Mouse (Mus musculus): Measurements from ENCODE around the gene Bst2.
"Not testable (repeated sequence)": the region's sequence is repeated elsewhere in the genome, so short reads cannot be mapped to it uniquely, and the experiment has no call there.

Bst2 gene

DNA sequence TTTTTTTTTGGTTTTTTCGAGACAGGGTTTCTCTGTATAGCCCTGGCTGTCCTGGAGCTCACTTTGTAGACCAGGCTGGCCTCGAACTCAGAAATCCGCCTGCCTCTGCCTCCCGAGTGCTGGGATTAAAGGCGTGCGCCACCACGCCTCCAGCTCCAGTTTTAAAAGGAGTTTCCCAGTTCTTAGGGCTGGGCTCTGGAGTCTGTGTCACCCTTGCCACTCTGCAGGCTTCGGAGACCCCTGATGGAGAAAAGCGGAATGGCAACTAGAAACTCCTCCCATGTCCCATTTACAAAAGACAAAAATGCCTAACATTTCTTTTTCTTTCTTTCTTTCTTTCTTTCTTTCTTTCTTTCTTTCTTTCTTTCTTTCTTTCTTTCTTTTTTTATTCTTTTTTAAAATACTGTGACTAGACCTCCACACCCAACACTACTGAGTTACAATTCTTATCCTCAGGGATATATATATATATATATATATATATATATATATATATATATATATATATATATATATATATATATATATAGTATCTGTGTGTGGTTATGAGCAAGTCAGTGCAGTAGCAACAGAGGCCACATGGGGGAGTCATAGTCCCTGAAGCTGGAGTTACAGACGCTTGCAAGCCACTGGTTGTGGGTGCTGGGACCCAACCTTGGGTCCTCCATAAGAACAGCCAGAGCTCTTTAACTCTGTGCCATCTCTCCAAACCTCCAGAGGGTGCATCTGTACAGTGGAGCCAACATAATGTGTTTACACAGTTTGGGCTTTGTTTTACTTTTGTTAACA is 18.0 kb downstream of the Bst2 start:
- in situ Hi-C loops (cut with MboI, MseI) = not testable (repeated sequence)

- in situ Hi-C loops (cut with MboI, MseI) = no loop called here
Observed at GRCm38 (mm10) chr8:71516786-71517185, 20.5 kb downstream of the Bst2 start.

- in situ Hi-C loops (cut with MboI, MseI) = no loop called here
Observed at GRCm38 (mm10) chr8:71515043-71515442, 22.2 kb downstream of the Bst2 start.

DNA sequence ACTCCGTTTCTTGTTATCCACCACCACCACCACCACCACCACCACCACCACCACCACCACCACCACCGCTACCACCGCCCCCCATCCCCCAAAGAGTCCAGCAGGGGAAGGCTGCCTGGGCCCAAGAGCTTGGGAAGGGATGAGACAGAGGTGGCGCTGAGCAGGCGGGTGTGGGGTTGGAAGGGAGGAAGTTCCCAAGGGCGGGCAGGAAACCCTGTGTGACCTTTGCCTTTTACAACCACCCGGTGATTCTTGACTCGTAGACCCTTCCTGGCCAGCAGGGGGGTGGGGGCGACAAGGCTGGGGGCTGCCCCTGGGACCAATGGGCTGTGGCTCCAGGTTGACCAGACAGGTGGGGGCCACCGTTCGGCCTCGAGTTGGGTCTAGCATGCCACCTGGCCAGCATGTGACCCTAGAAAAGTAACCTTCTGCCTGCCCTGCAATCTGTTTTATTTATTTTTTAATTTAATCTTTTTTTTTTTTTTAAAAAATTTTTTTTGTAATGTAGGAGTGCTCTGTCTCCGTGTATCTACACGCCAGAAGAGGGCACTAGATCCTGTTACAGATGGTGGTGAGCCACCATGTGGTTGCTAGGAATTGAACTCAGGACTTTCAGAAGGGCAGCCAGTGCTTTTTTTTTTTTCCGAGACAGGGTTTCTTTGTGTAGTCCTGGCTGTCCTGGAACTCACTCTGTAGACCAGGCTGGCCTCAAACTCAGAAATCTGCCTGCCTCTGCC is 24.1 kb downstream of the Bst2 start:
- in situ Hi-C loops (cut with MboI, MseI) = no loop called here

- in situ Hi-C loops (cut with MboI, MseI) = no loop called here
Observed at GRCm38 (mm10) chr8:71511644-71512043, 25.6 kb downstream of the Bst2 start, which contains the start of gene Plvap. TSS of gene Plvap (minus strand) at chr8:71511752.

GRCm38 (mm10) chr8:71509316-71509715 is 27.9 kb downstream of the Bst2 start:
- in situ Hi-C loops (cut with MboI, MseI) = no loop called here

DNA sequence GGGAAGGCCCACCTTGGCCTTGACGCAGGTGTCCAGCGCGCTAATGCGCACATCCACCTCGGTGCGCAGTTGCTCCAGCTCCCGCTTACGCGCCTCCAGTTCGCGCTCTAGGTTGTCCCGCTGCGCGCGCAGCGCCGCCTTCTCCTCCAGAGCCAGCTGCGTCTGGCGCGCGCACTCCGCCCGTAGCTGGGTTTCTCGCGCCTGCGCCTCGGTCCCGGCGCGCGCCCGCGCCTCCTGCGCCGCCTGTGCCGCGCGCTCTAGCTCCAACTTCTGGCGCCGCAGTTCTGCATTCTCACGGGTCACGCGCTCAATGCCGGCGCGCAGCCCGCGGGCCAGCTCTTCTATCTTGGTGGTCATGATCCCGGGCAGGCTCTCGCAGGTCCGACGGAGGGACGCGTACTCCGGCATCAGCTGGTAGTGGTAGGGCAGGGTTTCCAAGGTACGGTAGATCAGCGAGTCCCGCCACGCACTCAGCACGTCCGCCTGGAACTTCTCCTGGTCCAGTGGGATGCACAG is 29.6 kb downstream of the Bst2 start:
- in situ Hi-C loops (cut with MboI, MseI) = no loop called here

DNA sequence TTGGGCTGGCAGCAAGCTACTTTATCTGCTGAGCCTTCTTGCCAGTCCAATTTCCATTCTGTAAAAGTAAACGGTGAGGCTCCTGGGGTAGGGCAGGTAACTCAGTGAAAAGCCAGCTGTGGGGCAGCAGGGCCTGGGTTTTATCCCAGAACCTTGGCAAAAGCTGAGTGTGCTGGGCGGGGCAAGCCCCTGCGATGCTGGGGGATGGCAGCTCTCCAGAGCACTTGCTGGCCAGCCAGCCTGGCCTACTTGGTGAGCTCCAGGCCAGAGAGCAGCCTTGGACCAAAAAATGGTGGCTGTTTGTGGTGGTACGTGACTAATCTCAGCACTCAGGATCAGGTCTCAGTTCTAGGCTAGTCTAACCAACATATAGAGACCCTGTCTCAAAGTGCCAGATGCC is 31.3 kb downstream of the Bst2 start:
- in situ Hi-C loops (cut with MboI, MseI) = no loop called here

DNA sequence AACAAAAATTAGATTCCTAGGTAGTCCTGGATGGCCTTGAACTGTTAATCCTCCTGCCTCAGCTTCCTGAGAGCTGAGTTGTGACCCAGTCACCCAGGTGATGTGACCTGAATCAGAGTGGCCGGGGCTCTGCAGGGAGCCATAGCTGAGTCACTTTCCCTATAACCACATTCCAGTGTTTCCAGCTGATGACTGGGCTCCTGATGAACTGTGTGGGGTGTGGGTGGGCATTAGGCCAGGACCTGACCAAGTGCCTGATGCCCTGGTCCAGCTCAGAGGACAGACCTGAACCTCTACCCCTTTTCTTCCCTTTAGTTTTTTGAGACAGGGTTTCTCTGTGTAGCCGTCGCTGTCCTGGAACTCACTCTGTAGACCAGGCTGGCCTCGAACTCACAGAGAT is 31.9 kb downstream of the Bst2 start:
- in situ Hi-C loops (cut with MboI, MseI) = no loop called here

GRCm38 (mm10) chr8:71504349-71504748 is 32.9 kb downstream of the Bst2 start:
- in situ Hi-C loops (cut with MboI, MseI) = no loop called here

DNA sequence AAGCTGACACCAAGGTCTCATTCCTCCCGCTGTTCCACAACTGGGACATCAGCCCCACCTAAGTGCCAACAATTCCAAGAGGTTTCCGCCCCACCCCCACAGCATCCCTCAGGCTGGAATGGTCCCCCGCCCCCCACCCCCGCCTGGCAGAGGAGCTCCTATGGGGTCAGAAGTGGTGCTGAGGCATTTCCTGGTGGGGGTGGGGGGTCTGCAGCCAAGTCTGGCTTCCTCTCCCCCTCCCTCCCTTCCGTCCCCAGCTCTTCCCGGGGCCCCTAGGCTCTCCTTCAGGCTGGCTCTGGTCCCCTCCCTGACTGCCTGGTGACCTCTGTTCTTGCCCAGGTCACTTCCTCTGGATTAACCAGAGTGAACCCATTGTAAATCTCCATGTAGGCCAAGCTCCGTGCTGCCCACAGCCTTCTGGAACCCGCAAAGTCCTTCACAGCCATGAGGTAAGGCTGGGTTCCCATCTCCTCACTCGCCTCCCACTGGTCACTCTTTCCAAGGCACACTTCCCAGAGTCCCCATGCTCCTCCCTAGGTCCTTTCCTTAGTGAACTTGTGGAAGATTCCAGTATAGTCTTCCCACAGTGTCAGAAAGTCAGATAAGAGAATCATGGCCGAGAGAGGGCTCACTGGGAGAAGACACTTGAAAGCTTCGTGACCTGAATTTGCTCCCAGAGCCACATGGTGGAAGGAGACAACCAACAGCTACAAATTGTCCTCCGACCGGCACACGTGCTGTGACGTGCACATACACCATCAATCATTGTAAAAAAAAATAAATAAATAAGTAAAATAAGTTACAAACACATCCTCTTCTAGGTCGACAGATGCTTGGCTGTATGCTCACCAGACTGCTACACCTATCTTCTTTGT is 38.2 kb downstream of the Bst2 start:
- in situ Hi-C loops (cut with MboI, MseI) = no loop called here

DNA sequence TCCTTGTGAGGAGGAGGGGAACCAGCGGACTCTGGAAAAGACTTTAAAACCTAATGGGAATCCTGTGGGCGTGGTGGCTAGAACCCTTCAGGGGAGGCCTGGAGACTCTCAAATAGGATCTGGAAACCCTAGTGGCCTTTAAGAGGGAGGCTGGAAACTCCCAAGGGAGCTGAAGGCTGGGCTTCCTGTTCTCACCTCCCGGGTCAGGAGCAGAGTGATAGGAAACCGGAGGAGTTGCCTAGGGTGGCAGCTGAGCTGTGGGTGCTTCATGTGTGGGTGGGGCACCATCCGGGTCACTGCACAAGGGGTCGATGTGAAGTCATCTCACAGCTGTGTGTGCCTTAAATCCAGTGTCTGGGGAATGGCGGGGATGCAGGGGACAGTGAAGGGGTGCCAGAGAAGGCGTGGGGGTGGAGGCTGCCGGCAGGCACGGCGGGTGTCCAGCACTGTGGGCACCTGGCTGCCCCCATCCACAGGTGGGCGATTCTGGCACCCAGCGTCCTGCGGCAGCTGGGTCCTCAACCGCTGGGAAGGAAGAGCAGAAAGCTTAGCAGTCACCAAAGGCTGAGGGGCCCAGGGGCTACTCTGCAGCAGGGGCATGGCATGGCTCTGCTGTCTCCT is 39.3 kb downstream of the Bst2 start:
- in situ Hi-C loops (cut with MboI, MseI) = no loop called here

DNA sequence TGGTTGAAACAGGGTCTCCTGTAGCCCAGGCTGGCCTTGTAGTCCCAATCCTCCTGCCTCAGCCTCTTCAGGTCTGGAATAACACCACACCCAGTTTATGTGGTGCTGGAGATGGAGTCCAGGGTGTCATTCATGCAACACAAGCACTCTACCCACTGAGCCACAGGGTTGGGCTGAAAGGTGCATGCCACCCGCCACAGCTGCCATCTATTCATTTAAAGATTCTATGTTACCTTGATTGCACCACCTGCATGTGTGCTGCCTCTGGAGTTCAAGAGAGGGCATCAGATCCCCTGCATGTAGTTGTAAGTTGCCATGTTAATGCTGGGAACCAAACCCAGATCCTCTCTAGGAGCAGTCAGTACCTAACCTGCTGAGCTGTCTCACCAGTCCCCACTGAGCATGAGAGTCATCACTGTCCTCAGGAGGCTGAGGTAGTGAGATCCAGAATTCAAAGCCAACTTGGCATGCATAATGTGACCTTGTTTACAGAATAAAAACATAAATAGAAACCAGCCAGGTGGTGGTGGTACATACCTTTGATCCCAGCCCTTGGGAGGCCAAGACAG is 40.1 kb downstream of the Bst2 start:
- in situ Hi-C loops (cut with MboI, MseI) = no loop called here

GRCm38 (mm10) chr8:71496481-71496880 is 40.8 kb downstream of the Bst2 start:
- in situ Hi-C loops (cut with MboI, MseI) = no loop called here

- in situ Hi-C loops (cut with MboI, MseI) = no loop called here
Observed at GRCm38 (mm10) chr8:71495811-71496210, 41.4 kb downstream of the Bst2 start.

DNA sequence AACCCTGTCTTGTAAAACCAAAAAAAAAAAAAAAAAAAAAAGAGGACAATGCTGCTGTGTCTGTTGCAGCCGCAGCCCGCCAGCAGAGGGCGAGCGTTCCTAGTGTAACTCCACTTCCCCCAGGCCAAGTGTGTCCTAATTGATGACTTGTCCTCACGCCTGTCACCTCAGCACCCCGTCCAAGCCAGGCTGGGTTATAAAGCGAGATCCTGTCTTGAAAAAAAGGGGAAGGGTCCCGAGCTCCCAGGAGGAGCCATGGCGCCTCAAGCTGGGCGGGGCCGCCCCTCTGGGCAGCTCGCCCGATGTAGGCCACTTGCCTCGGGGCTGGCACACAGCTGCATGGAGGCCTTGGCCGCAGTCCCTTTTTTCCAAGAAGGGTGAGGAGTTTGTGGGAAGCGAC is 42.2 kb downstream of the Bst2 start:
- in situ Hi-C loops (cut with MboI, MseI) = no loop called here

DNA sequence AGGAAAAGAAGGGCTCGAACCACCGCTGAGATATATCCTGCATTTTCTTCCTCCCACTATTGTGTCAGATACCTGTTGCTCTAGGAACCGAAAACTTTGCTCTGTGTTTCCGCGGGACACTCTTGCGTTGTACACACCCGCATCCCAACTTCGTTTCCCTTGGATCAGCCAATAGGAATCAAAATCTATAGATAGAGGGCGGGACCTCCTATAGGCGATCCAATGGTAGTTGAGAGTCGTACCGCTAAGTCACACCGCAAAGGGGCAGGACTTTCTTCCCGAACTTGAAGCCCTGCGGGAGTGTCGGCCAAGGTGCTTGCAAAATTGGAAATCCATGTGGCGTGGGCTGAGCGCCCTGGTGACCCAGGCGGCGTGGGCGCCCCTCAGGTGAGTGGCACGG is 48.8 kb downstream of the Bst2 start:
- in situ Hi-C loops (cut with MboI, MseI) = loop anchor here (5.0 to 10.0 kb wide), 3 partner anchors 34 to 1514 kb away; partner anchors contain the start of gene Nwd1

DNA sequence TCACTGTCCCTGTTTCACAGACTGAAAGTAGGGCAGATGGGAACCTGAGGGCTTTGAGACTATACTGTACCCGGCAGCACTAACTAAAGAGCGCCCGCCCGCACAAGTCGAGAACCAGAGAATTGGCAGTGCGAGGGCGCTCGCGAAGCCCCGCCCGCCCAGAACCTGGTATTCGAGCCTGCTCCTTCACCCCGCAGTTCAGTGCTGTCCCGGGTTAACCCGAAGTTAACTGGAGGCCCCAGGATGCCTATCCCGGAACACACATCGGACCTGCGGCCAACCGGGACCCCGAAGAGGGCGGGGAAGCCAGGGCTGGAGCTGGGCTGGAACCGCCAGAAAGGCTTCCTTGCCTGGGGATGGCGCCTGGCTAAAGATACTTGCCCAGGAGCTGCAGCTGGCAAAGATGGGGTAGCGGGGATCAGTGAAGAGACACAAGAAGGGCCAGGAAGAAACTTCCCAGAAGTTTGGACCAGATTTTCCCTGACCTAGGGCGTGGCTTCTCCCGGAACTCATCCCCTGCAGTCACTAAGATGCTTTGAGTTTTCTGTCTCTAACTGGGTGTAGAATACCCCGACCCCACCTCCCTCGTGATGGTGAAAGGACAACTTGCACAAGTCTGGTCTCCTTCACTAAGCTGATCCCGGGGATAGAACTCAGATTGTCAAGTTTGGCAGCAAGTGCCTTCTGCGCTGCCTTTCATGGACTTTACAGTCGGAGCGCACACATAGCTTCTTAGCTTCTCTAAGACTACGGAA is 49.4 kb downstream of the Bst2 start, which contains the start of gene Gtpbp3:
Gene Gtpbp3 (plus strand): TSS at position 413 of the 755 bp plus-strand sequence.
- in situ Hi-C loops (cut with MboI, MseI) = loop anchor here (5.0 to 10.0 kb wide), 3 partner anchors 34 to 1513 kb away; partner anchors contain the start of gene Nwd1

GRCm38 (mm10) chr8:71486136-71486529 is 51.1 kb downstream of the Bst2 start:
- in situ Hi-C loops (cut with MboI, MseI) = loop anchor here (5.0 to 10.0 kb wide), 3 partner anchors 36 to 1511 kb away; partner anchors contain the start of gene Nwd1

Measured in T-helper 1 cell (primary cell).